Mouse (Mus musculus) retina, adult 2 months (tissue): ENCODE measurements around the gene Cd274.

ENCODE experiments used
- DNase-seq: peaks from one replicate; pipeline ENCODE4 v3.0.0-alpha.2; 2012; ENCODE audit warnings: low read depth, low spot score

Cd274 gene

GRCm38 (mm10) chr19:29364076-29364475, 3.2 kb upstream of the Cd274 start:
- no peak for DNase-seq

- no peak for DNase-seq
Observed at GRCm38 (mm10) chr19:29365105-29365504, 2.1 kb upstream of the Cd274 start.

- no peak for DNase-seq
Observed at GRCm38 (mm10) chr19:29366226-29366968, 858 bp upstream of the Cd274 start.

GRCm38 (mm10) chr19:29368041-29368440, 786 bp downstream of the Cd274 start:
- no peak for DNase-seq

- DNase-seq: no peak
Observed at GRCm38 (mm10) chr19:29368671-29369309, 1.5 kb downstream of the Cd274 start.

GRCm38 (mm10) chr19:29370112-29370511, 2.9 kb downstream of the Cd274 start:
- no peak for DNase-seq

- DNase-seq: no peak
Observed at GRCm38 (mm10) chr19:29370545-29371283, 3.5 kb downstream of the Cd274 start.

GRCm38 (mm10) chr19:29371284-29372081, 4.2 kb downstream of the Cd274 start:
- no peak for DNase-seq

GRCm38 (mm10) chr19:29372138-29372537, 4.9 kb downstream of the Cd274 start:
- no peak for DNase-seq

GRCm38 (mm10) chr19:29372621-29373020, 5.4 kb downstream of the Cd274 start:
- DNase-seq: no peak

GRCm38 (mm10) chr19:29373438-29373837, 6.2 kb downstream of the Cd274 start:
- DNase-seq: no peak

GRCm38 (mm10) chr19:29374947-29375346, 7.7 kb downstream of the Cd274 start:
- DNase-seq: no peak

- DNase-seq: no peak
Observed at GRCm38 (mm10) chr19:29376382-29376781, 9.1 kb downstream of the Cd274 start.

GRCm38 (mm10) chr19:29379839-29380603, 12.8 kb downstream of the Cd274 start:
- no peak for DNase-seq

GRCm38 (mm10) chr19:29383368-29383767, 16.1 kb downstream of the Cd274 start:
- no peak for DNase-seq

GRCm38 (mm10) chr19:29384412-29384811, 17.2 kb downstream of the Cd274 start:
- no peak for DNase-seq

GRCm38 (mm10) chr19:29384994-29385393, 17.7 kb downstream of the Cd274 start:
- DNase-seq: no peak

- no peak for DNase-seq
Observed at GRCm38 (mm10) chr19:29385822-29386221, 18.6 kb downstream of the Cd274 start.

GRCm38 (mm10) chr19:29388818-29389217, 21.6 kb downstream of the Cd274 start:
- no peak for DNase-seq

GRCm38 (mm10) chr19:29390483-29390882, 23.2 kb downstream of the Cd274 start:
- DNase-seq: no peak

- no peak for DNase-seq
Observed at GRCm38 (mm10) chr19:29391279-29391678, 24.0 kb downstream of the Cd274 start.
